Mouse (Mus musculus): ENCODE measurements around the gene Nfasc.

DNA sequence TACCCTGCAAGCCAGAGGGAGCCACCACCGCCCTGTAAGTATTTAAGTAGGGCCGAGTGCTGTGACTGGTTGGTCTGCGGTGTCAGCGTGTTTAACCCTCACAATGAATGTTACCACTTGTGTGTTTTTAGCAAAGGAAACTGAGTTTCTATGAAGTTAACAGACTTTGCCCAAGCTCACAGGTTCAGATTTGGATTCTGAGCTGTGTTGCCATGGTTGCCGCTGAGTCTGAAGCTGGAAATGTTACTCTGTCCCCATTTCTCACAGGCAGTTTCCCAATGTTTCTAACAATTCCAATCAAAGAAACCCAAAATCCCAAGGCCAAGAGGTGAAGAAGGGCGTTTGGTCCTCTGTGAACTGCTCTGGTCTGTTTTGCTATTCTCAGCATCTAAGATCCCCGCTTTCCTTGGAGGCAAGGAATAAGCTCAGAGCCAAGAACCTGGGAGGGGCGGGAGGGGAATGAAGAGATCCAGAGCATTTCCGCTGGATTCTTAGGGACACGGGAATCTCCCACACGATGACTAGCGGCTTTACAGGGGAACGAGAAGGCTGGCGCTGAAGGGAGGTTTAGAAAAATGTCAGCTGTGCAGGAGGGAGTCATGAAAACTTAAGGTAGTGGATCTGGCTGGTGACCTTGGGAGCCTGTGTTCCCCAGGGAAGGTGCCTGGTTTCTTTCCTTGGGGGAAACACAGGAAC is 117.8 kb downstream of the Nfasc start:
- TF ChIP-seq TBP (conservative IDR thresholded peaks at IDR 0.05; ENCODE audit: low read depth, low read length) (no peak), CTCF (conservative IDR thresholded peaks at IDR 0.05 in 1 of 2, IDR thresholded peaks at IDR 0.05 in 1 of 2; ENCODE audit: low read depth in 2 of 2, low read length in 2 of 2) (no peak), MEF2A (IDR thresholded peaks at IDR 0.05; ENCODE audit: borderline replicate concordance, low read depth, low read length) (no peak), EP300 (IDR thresholded peaks at IDR 0.05; ENCODE audit: low read length) (no peak), POLR2A (IDR thresholded peaks at IDR 0.05; ENCODE audit: low read depth, low read length) (no peak), ZC3H11A (IDR thresholded peaks at IDR 0.05; ENCODE audit: low read depth, low read length) (no peak), ZKSCAN1 (IDR thresholded peaks at IDR 0.05; ENCODE audit: borderline replicate concordance, low read depth, low read length) (no peak)
